Mouse (Mus musculus): ENCODE measurements around the gene Nup205. TPM values are rescaled to one million over a fixed set of nuclear protein-coding genes. Genes with fewer than 3 reads are reported as not detected.

Gene Nup205
- polyA plus RNA-seq, 1 experiment, result 21.5 TPM

DNA sequence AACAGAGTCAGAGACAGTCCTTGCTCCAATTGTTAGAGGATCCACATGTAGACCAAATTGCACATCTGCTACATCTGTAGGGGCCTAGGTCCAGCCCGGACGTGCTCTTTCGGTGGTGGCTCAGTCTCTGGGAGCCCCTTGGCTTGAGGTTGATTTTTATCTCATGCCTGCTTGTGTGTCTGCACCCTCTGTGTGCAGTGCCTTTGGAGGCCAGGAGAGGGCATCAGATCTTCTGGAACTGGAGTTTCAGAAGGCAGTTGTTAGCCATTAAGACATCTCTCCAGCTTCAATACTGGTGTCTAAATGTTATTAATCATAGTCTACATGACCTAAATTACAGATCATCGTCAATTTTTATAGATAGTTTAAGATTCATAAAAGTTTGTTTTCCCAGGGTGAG, 66.0 kb downstream of the Nup205 start:
- 0 out of 2 replicates have a peak, but pooled peaks have one; percentile 2 for TF ChIP-seq CTCF (IDR thresholded peaks at IDR 0.05; ENCODE audit: extremely low read depth, insufficient read depth, low read length)
- TF ChIP-seq POLR2A (IDR thresholded peaks at IDR 0.05; ENCODE audit: extremely low read depth, insufficient read depth, low read length), result no peak
- no peak overlapping the region for H3K4me3 ChIP-seq (ENCODE audit: insufficient read depth, low read length)
- H3K4me1 ChIP-seq (ENCODE audit: control insufficient read depth, insufficient read depth, low read length), result no peaks in the 10 kb centered on the region
- H3K27ac ChIP-seq (ENCODE audit: insufficient read depth, low read length), result no peak overlapping the region

DNA sequence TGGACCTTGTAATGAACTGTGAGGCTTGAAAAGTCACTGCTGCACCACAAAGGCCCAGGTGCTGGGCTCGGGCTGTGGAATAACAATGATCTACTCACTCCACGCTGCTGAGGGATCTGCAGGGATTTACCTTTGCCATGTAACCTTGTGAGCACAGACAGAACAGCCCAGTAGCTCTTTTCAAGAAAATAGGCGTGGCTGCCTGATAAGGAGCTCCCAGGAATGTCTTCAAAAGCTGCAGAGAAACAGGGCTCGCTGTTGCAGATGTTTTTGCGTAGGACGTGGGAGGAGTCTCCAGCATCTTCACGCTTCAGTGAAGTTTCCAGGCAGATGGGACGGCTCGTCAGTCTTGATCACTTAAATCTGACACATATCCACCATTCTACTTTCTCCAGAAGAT, 66.8 kb downstream of the Nup205 start:
- no peak for TF ChIP-seq CTCF (IDR thresholded peaks at IDR 0.05; ENCODE audit: extremely low read depth, insufficient read depth, low read length)
- H3K4me3 ChIP-seq (ENCODE audit: insufficient read depth, low read length), result no peak overlapping the region
- no peaks in the 10 kb centered on the region for H3K4me1 ChIP-seq (ENCODE audit: control insufficient read depth, insufficient read depth, low read length)
- H3K27ac ChIP-seq (ENCODE audit: insufficient read depth, low read length), result no peak overlapping the region

DNA sequence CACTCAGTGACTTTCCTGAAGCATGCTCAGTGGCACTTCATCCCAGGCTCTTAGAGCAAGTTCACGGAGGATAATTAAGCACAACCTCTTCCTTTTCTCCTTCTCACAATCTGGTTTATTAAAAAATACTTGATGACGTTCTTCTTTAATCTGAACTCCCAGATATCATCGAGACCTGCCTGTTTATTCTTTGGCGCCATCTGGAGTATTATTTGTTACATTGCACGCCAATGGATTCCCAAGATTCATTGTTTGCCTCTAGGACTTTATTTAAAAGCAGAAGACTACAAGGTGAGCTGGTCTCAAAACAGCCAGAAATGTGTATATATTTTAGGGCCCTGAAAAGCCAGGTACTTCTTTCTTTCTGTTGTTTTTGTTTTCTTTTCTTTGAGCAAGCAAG, 67.9 kb downstream of the Nup205 start:
- no peak overlapping the region for H3K4me3 ChIP-seq (ENCODE audit: insufficient read depth, low read length)
- TF ChIP-seq POLR2A (IDR thresholded peaks at IDR 0.05; ENCODE audit: extremely low read depth, insufficient read depth, low read length), result no peak
- TF ChIP-seq CTCF (IDR thresholded peaks at IDR 0.05; ENCODE audit: extremely low read depth, insufficient read depth, low read length), result no peak
- H3K27ac ChIP-seq (ENCODE audit: insufficient read depth, low read length), result no peak overlapping the region
- H3K4me1 ChIP-seq (ENCODE audit: control insufficient read depth, insufficient read depth, low read length), result no peaks in the 10 kb centered on the region

DNA sequence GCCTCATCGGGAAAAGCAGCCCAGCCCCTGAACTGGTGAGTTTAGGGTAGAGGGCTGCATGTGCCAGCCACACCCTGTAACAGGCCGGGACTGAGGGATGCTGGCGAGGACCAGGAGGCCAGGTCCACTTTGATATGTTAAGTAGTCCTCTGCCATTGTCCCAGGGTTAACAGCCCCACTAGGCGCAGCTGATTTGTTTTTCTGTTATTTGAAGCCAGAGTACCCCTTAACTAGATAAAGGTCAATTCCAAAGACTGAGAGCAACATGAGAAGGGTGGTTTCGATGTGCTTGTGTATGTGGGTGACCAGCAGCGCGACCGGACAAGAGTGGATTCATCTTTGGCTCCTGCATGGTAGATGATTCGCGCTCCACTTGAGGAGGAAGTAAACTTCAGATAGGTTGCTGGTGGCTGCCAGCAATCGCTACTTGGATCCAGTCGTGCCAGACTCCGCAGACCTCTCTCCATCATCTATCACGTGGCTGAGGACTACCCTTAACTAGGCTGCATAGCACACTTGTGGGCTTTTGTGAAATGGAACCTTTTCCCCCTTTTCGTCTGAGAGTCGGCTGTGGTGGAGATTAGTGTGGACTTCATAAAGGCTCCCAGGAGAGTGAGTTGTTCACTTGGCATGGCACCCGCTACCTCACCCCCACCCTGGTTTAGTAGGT, 74.7 kb downstream of the Nup205 start:
- no peak overlapping the region for H3K27ac ChIP-seq (ENCODE audit: insufficient read depth, low read length)
- peaks cover 4% of the 10 kb centered on the region; the same call in 1 of the 2 replicates for H3K4me1 ChIP-seq (ENCODE audit: control insufficient read depth, insufficient read depth, low read length)
- no peak overlapping the region; the same call in 1 of the 2 replicates for H3K4me3 ChIP-seq (ENCODE audit: insufficient read depth, low read length)
- TF ChIP-seq POLR2A (IDR thresholded peaks at IDR 0.05; ENCODE audit: extremely low read depth, insufficient read depth, low read length) (no peak), CTCF (IDR thresholded peaks at IDR 0.05; ENCODE audit: extremely low read depth, insufficient read depth, low read length) (no peak)

DNA sequence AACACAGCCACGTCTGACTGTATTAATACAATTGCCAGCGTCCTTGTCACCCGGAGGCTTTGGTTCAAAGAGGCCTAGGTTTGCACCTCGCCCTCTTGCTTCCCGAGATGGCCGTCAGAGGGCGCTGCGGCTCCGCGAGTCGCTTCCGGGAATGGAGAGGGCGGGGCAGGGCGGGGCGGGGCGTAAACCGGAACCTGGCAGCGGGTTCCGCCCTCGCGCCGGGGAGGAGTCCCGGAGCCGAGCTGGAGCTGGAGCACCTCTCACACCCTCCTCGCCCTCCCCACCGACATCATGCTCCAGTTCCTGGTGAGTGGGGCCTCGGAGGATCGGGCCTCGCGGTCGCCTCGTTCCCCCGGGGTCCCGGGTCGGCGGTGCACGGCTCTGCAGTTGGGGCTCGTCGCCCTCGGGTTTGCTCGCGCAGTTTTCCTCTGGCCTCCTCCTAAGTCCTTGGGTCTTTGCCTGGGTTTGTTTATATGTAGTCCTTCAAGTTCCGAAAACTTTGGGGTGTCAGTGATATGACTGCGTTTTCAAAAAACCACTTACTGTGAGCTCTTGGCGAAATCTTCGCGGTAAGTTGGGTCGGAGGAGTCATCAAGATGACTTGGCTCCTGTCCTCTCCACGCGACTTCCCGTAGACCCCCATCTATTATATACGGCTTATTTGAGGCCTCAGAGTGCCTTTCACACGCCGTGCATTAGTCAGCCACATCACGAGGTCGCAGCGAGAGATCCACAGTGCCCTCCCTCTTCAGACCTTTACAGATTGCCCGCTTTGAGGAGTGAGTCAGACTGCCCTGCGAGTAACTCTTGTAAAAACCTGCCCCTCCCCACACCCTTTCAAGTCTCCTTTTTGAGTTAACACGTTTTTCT, 75.5 kb downstream of the Nup205 start:
- Histone ChIP-seq H3K4me1 (ENCODE audit: control insufficient read depth, insufficient read depth, low read length) (peaks cover 4% of the 10 kb centered on the region; the same call in 1 of the 2 replicates), H3K4me3 (ENCODE audit: insufficient read depth, low read length) (peak overlapping the region; percentile 62), H3K27ac (ENCODE audit: insufficient read depth, low read length) (peak overlapping the region; percentile 42)
- peak; percentile 66 for TF ChIP-seq CTCF (IDR thresholded peaks at IDR 0.05; ENCODE audit: extremely low read depth, insufficient read depth, low read length)
- peak; percentile 91 for TF ChIP-seq POLR2A (IDR thresholded peaks at IDR 0.05; ENCODE audit: extremely low read depth, insufficient read depth, low read length)

DNA sequence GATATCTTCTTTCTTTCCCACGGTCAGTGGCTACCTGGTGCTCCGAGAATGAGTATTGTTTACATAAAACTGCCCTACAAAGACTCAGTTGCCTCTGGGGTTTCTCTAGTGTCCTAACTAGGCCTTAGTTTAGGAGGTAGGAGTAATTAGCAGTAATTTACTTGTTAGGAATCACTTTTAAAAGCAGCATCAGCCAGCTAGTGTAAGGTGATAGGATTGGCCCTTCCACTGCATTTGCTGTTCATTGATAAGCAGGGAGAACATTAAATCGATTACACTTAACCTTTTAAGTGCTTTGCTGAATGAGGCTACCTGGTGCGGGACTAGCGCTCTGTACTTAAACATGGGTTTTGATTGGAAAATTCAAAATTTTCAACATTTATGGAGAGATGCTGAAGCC, 76.3 kb downstream of the Nup205 start:
- H3K4me1 ChIP-seq (ENCODE audit: control insufficient read depth, insufficient read depth, low read length), result peaks cover 4% of the 10 kb centered on the region; the same call in 1 of the 2 replicates
- no peak overlapping the region for H3K27ac ChIP-seq (ENCODE audit: insufficient read depth, low read length)
- no peak overlapping the region; the same call in 1 of the 2 replicates for H3K4me3 ChIP-seq (ENCODE audit: insufficient read depth, low read length)
- TF ChIP-seq CTCF (IDR thresholded peaks at IDR 0.05; ENCODE audit: extremely low read depth, insufficient read depth, low read length), result no peak
- TF ChIP-seq POLR2A (IDR thresholded peaks at IDR 0.05; ENCODE audit: extremely low read depth, insufficient read depth, low read length), result no peak

DNA sequence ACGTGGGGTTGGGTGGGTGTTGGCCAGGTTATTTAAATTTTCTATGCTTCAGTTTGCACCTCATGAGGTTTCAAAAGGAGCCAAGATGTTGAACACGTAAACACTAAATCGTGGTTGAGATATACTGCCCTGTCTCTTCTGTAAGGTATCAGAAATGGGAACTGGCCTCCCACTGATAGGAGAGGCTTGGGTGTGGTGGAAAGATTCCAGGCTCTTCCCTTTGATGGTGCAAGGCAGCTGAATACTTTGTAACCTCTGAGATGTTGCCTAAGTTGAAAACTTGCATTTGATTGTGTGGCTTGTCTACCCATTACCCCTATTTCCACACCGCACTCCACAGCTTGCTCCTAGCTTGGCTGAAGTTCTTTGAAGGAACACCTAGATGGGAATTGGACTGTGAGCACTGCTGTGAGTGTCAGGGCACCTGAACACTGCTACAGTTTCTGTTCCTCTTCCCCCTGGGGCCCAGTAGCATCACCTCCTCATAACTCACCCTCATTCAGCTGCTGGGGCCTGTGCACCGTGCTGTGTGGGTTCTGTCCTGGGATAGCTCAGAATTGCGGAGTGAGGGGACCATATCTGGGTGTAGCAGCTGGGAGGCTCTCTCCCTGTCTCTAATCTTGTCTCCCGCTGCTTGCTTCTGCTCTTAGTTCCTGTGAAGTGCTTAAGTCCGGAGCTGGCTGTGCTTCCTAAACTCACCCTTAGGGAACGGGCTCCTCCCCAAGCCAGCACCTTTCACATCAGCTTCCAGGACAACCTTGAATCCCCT, 77.1 kb downstream of the Nup205 start:
- Histone ChIP-seq H3K4me1 (ENCODE audit: control insufficient read depth, insufficient read depth, low read length) (peaks cover 4% of the 10 kb centered on the region; the same call in 1 of the 2 replicates), H3K27ac (ENCODE audit: insufficient read depth, low read length) (no peak overlapping the region), H3K4me3 (ENCODE audit: insufficient read depth, low read length) (no peak overlapping the region)
- TF ChIP-seq CTCF (IDR thresholded peaks at IDR 0.05; ENCODE audit: extremely low read depth, insufficient read depth, low read length) (no peak), POLR2A (IDR thresholded peaks at IDR 0.05; ENCODE audit: extremely low read depth, insufficient read depth, low read length) (no peak)

DNA sequence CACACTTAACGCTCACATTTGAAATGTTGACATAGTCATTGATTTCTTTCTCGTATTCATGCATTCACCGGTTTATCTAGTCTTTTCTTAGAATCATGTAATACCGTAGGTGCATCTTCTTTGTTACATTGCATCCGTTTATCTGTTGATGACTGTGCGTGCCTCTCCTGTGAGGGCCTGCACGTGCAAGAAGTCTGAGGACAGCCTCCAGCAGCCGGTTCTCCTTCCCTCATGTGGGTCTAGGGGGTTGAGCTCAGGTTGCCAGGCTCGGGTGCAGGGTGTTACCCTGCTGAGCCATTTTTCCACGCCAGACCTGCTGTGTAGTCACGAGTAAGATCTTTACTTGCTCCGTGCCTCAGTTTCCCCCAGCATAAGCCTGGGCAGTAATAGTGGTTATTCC, 77.8 kb downstream of the Nup205 start:
- TF ChIP-seq POLR2A (IDR thresholded peaks at IDR 0.05; ENCODE audit: extremely low read depth, insufficient read depth, low read length) (no peak), CTCF (IDR thresholded peaks at IDR 0.05; ENCODE audit: extremely low read depth, insufficient read depth, low read length) (no peak)
- no peak overlapping the region for H3K27ac ChIP-seq (ENCODE audit: insufficient read depth, low read length)
- peaks cover 4% of the 10 kb centered on the region; the same call in 1 of the 2 replicates for H3K4me1 ChIP-seq (ENCODE audit: control insufficient read depth, insufficient read depth, low read length)
- H3K4me3 ChIP-seq (ENCODE audit: insufficient read depth, low read length), result no peak overlapping the region

DNA sequence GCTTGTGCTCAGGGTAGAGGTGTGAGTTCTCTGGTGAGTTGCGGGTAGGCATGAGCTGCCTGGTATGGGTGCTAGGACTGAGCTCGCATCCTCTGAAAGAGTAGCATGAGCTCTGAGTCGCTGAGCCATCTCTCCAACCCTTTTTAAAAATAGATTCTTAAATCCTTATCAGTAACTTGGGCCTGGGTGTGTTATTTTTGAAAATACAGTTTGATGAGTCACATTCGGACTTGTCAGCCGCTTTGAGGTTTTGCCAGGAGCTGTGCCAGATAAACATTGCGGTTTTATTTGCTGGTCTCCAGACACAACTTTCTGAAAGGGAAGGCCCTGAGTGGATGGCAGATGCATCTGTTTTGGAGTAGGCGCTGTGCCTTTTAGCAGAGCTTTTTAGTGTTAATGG, 79.5 kb downstream of the Nup205 start:
- Histone ChIP-seq H3K4me3 (ENCODE audit: insufficient read depth, low read length) (no peak overlapping the region), H3K27ac (ENCODE audit: insufficient read depth, low read length) (no peak overlapping the region), H3K4me1 (ENCODE audit: control insufficient read depth, insufficient read depth, low read length) (peaks cover 8% of the 10 kb centered on the region; the same call in 1 of the 2 replicates)
- TF ChIP-seq CTCF (IDR thresholded peaks at IDR 0.05; ENCODE audit: extremely low read depth, insufficient read depth, low read length), result no peak
- TF ChIP-seq POLR2A (IDR thresholded peaks at IDR 0.05; ENCODE audit: extremely low read depth, insufficient read depth, low read length), result no peak
